Mouse (Mus musculus): ENCODE measurements around the gene Trabd2b.

DNA sequence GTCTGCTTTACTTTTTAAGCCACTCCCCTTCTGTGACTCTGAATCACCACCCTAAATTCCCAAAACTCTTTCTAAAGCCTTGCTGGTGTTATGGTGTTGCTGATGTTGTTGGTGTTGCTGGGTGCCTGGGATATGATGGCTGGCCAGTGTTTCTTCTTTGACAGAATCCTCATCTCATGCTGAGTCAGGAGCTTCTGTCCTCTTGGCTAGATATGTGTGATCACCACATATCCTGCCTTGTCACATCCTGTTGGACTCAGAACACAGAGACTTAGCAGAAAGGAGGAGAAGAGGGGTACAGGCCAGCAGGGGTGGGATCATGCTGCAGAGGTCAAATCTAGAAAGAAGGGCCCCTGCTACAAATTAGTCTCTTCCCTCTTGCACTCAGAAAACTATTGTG is 40.9 kb upstream of the Trabd2b start:
- TF ChIP-seq CTCF (IDR thresholded peaks at IDR 0.05; ENCODE audit: low read depth, low read length) (no peak), TAL1 (conservative IDR thresholded peaks at IDR 0.05; ENCODE audit: low read depth, low read length) (no peak), POLR2AphosphoS5 (IDR thresholded peaks at IDR 0.05; ENCODE audit: insufficient replicate concordance, low read depth, low read length) (no peak)

All from G1E (cell line).